Mouse (Mus musculus) liver, embryonic 15.5 days (tissue): ENCODE data around the gene Stk25. TPM values are rescaled to one million over a fixed set of nuclear protein-coding genes. Genes with fewer than 3 reads are reported as not detected.

Source experiments
- ATAC-seq: fragments of 200-750 bp; cut with Nextera tagmentation; 2 replicates; pipeline ENCODE4 v1.8.0; 2017; ENCODE audit warnings: moderate number of reproducible peaks, mild to moderate bottlenecking, moderate library complexity; ENCODE audit not compliant: insufficient read depth
- H3K27ac ChIP-seq: fragments of 300-500 bp; sonication (generic); replicated peaks from 2 replicates; pipeline ENCODE4 v1.5.1; 2015; ENCODE audit warnings: mild to moderate bottlenecking, inconsistent platforms
- H3K27me3 ChIP-seq: fragments of 300-500 bp; sonication (generic); 2 replicates; pipeline ENCODE4 v1.6.1; 2015; ENCODE audit warnings: mild to moderate bottlenecking, inconsistent platforms
- H3K36me3 ChIP-seq: fragments of 300-500 bp; sonication (generic); replicated peaks from 2 replicates; pipeline ENCODE4 v1.6.1; 2015; ENCODE audit warnings: moderate library complexity, mild to moderate bottlenecking, inconsistent platforms
- H3K4me1 ChIP-seq: fragments of 300-500 bp; sonication (generic); replicated peaks from 2 replicates; pipeline ENCODE4 v1.6.1; 2015; ENCODE audit warnings: inconsistent platforms
- H3K4me2 ChIP-seq: fragments of 300-500 bp; sonication (generic); 2 replicates; pipeline ENCODE4 v1.6.1; 2015; ENCODE audit warnings: moderate library complexity, mild to moderate bottlenecking, inconsistent platforms
- H3K4me3 ChIP-seq: fragments of 300-500 bp; sonication (generic); replicated peaks from 2 replicates; pipeline ENCODE4 v1.5.1; 2015; ENCODE audit warnings: mild to moderate bottlenecking, inconsistent platforms
- H3K9ac ChIP-seq: fragments of 300-500 bp; sonication (generic); 2 replicates; pipeline ENCODE4 v1.6.1; 2015; ENCODE audit warnings: moderate library complexity, mild to moderate bottlenecking, inconsistent platforms
- H3K9me3 ChIP-seq: fragments of 300-500 bp; sonication (generic); replicated peaks from 2 replicates; pipeline ENCODE4 v1.6.1; 2016; ENCODE audit warnings: inconsistent platforms
- WGBS: fragments of 180-500 bp; shearing (Covaris S2); methylation state at CpG from one replicate; pipeline ENCODE4 v1.1.7; 2015; ENCODE audit warnings: mixed read lengths; ENCODE audit not compliant: insufficient replicate concordance; 5-methylcytosine and 5-hydroxymethylcytosine counted together
- polyA plus RNA-seq: library from polyadenylated mRNA; unstranded; fragments of >200 nt; fragmentation: Nextera tagmentation; extraction: Ambion mirVana; gene quantifications from 2 replicates; pipeline ENCODE4 v1.2.1, GENCODE M21; 2015

Gene Stk25
- polyA plus RNA-seq, 1 experiment from 2014 or later = 44.7 TPM

- 1% methylated on average over 44 of the region's 44 CpGs for WGBS
Measured at GRCm38 (mm10) chr1:93635580-93636192, 22.8 kb downstream of the Stk25 start.

GRCm38 (mm10) chr1:93635091-93635579, 23.3 kb downstream of the Stk25 start:
- H3K4me1 ChIP-seq = peaks cover 48% of the 10 kb centered on the region
- peak overlapping the region; percentile 90 for H3K27ac ChIP-seq
- peak; percentile 47 for ATAC-seq

More at GRCm38 (mm10) chr1:93635580-93636192, 22.8 kb downstream of the Stk25 start:
- peaks cover 42% of the 10 kb centered on the region for H3K4me1 ChIP-seq
- peak overlapping the region; percentile 96 for H3K9ac ChIP-seq
- peak overlapping the region; percentile 95 for H3K4me2 ChIP-seq
- no peaks in the 10 kb centered on the region for H3K9me3 ChIP-seq
- H3K4me3 ChIP-seq = peak overlapping the region; percentile 97
- ATAC-seq = peak; percentile 97
- peak overlapping the region; percentile 90 for H3K27ac ChIP-seq
- H3K36me3 ChIP-seq = peaks cover 3% of the 10 kb centered on the region; the same call in 1 of the 2 replicates
- no peaks in the 10 kb centered on the region for H3K27me3 ChIP-seq

GRCm38 (mm10) chr1:93634481-93634891, 24.0 kb downstream of the Stk25 start:
- ATAC-seq = no peak
- no peaks in the 10 kb centered on the region for H3K9me3 ChIP-seq
- peak overlapping the region; percentile 96 for H3K9ac ChIP-seq
- H3K36me3 ChIP-seq = peaks cover 3% of the 10 kb centered on the region; the same call in 1 of the 2 replicates
- H3K4me3 ChIP-seq = peak overlapping the region; percentile 97
- peaks cover 49% of the 10 kb centered on the region for H3K4me1 ChIP-seq
- WGBS = under 1% methylated on average over 6 of the region's 6 CpGs
- H3K27ac ChIP-seq = peak overlapping the region; percentile 90
- H3K27me3 ChIP-seq = no peaks in the 10 kb centered on the region
- peak overlapping the region; percentile 95 for H3K4me2 ChIP-seq

More at GRCm38 (mm10) chr1:93635091-93635579, 23.3 kb downstream of the Stk25 start:
- no peaks in the 10 kb centered on the region for H3K9me3 ChIP-seq
- peak overlapping the region; percentile 97 for H3K4me3 ChIP-seq
- peak overlapping the region; percentile 95 for H3K4me2 ChIP-seq
- under 1% methylated on average over 58 of the region's 58 CpGs for WGBS
- no peaks in the 10 kb centered on the region for H3K27me3 ChIP-seq
- H3K36me3 ChIP-seq = peaks cover 3% of the 10 kb centered on the region; the same call in 1 of the 2 replicates
- H3K9ac ChIP-seq = peak overlapping the region; percentile 96

GRCm38 (mm10) chr1:93632723-93633122, 25.7 kb downstream of the Stk25 start:
- H3K4me1 ChIP-seq = peaks cover 49% of the 10 kb centered on the region
- peaks cover 17% of the 10 kb centered on the region for H3K36me3 ChIP-seq
- no peak for ATAC-seq
- no peak overlapping the region for H3K4me2 ChIP-seq
- no peak overlapping the region for H3K4me3 ChIP-seq
- WGBS = 60% methylated on average over 3 of the region's 3 CpGs
- no peaks in the 10 kb centered on the region for H3K9me3 ChIP-seq
- no peaks in the 10 kb centered on the region for H3K27me3 ChIP-seq
- H3K9ac ChIP-seq = no peak overlapping the region
- no peak overlapping the region for H3K27ac ChIP-seq

GRCm38 (mm10) chr1:93630796-93631195, 27.7 kb downstream of the Stk25 start:
- Histone ChIP-seq H3K27ac (peak overlapping the region; percentile 53), H3K36me3 (peaks cover 36% of the 10 kb centered on the region), H3K4me2 (peak overlapping the region; percentile 23), H3K4me1 (peaks cover 43% of the 10 kb centered on the region), H3K4me3 (no peak overlapping the region), H3K9me3 (no peaks in the 10 kb centered on the region), H3K27me3 (no peaks in the 10 kb centered on the region), H3K9ac (no peak overlapping the region)
- ATAC-seq = no peak
- 27% methylated on average over 3 of the region's 3 CpGs for WGBS

- Histone ChIP-seq H3K9me3 (no peaks in the 10 kb centered on the region), H3K36me3 (peaks cover 88% of the 10 kb centered on the region), H3K27me3 (no peaks in the 10 kb centered on the region), H3K27ac (no peak overlapping the region), H3K4me3 (no peak overlapping the region), H3K4me1 (peaks cover 22% of the 10 kb centered on the region), H3K9ac (no peak overlapping the region), H3K4me2 (no peak overlapping the region)
- 24% methylated on average over 1 of the region's 1 CpGs for WGBS
- ATAC-seq = peak; percentile 81
Measured at GRCm38 (mm10) chr1:93624502-93624901, 34.0 kb downstream of the Stk25 start.

- Histone ChIP-seq H3K27ac (no peak overlapping the region), H3K36me3 (peaks cover 37% of the 10 kb centered on the region), H3K4me2 (no peak overlapping the region), H3K27me3 (no peaks in the 10 kb centered on the region), H3K4me1 (peaks cover 14% of the 10 kb centered on the region), H3K9me3 (no peaks in the 10 kb centered on the region), H3K4me3 (no peak overlapping the region), H3K9ac (no peak overlapping the region)
- peak; percentile 56 for ATAC-seq
- 27% methylated on average over 5 of the region's 5 CpGs for WGBS
Measured at GRCm38 (mm10) chr1:93618948-93619347, 39.5 kb downstream of the Stk25 start.

- Histone ChIP-seq H3K27me3 (no peaks in the 10 kb centered on the region), H3K4me3 (no peak overlapping the region), H3K36me3 (peaks cover 30% of the 10 kb centered on the region), H3K9ac (no peak overlapping the region), H3K9me3 (no peaks in the 10 kb centered on the region), H3K4me1 (peaks cover 14% of the 10 kb centered on the region), H3K4me2 (no peak overlapping the region), H3K27ac (no peak overlapping the region)
- WGBS = 75% methylated on average over 4 of the region's 4 CpGs
- no peak for ATAC-seq
Measured at GRCm38 (mm10) chr1:93618059-93618748, 40.3 kb downstream of the Stk25 start.

- Histone ChIP-seq H3K36me3 (no peaks in the 10 kb centered on the region), H3K27ac (no peak overlapping the region), H3K4me2 (no peak overlapping the region), H3K9me3 (no peaks in the 10 kb centered on the region), H3K4me1 (no peaks in the 10 kb centered on the region), H3K27me3 (no peaks in the 10 kb centered on the region), H3K4me3 (no peak overlapping the region), H3K9ac (no peak overlapping the region)
- WGBS = 67% methylated on average over 8 of the region's 8 CpGs
- ATAC-seq = no peak
Measured at GRCm38 (mm10) chr1:93609762-93610161, 48.7 kb downstream of the Stk25 start.

- H3K27ac ChIP-seq = no peak overlapping the region
- 56% methylated on average over 4 of the region's 4 CpGs for WGBS
- no peaks in the 10 kb centered on the region for H3K9me3 ChIP-seq
- no peak overlapping the region for H3K4me2 ChIP-seq
- H3K4me3 ChIP-seq = no peak overlapping the region
- ATAC-seq = no peak
- no peaks in the 10 kb centered on the region for H3K4me1 ChIP-seq
- no peak overlapping the region for H3K9ac ChIP-seq
- H3K27me3 ChIP-seq = no peaks in the 10 kb centered on the region
- H3K36me3 ChIP-seq = no peaks in the 10 kb centered on the region
Measured at GRCm38 (mm10) chr1:93608696-93609245, 49.7 kb downstream of the Stk25 start.
